Comparison of ENCODE assay signal across 8 mouse cellular contexts in genomic region chr12:84188881-84189444, GRCm38 (mm10). TPM values are rescaled to one million over a fixed set of nuclear protein-coding genes. Genes with fewer than 3 reads are reported as not detected.
A peak's percentile ranks its signal among the peaks of the same experiment; 100 is the strongest.
DNase-seq lines count a peak whose midpoint lies in the region; ATAC-seq and TF ChIP-seq lines count a peak whose summit lies in the region.

No protein-coding gene starts in this region.

- H3K27ac ChIP-seq in lung, embryonic 15.5 days = peak overlapping the region; percentile 82; the same call in 1 of the 2 replicates
- peak overlapping the region; percentile 8; the same call in 1 of the 2 replicates for H3K27ac ChIP-seq in liver, embryonic 16.5 days (ENCODE audit: low read length)

- TF ChIP-seq POLR2A in brain, embryonic 14.5 days (IDR thresholded peaks at IDR 0.05; ENCODE audit: borderline replicate concordance, extremely low read depth, insufficient read depth, insufficient read length, poor library complexity, severe bottlenecking) = no peak

- peak overlapping the region; percentile 21 for H3K4me2 ChIP-seq in lung, embryonic 15.5 days
- H3K4me2 ChIP-seq in liver, embryonic 16.5 days (ENCODE audit: low read depth, low read length) = 0 out of 2 replicates have a peak overlapping the region, but pooled peaks have one; percentile 0

- DNase-seq in heart, adult 11 months = peak; percentile 92
- DNase-seq in heart, postnatal 4 days = no peak
- no peak for DNase-seq in lung, postnatal 25 days (ENCODE audit: low spot score)
- peak; percentile 40 for DNase-seq in brain, embryonic 14.5 days (ENCODE audit: low read depth)
- DNase-seq in adrenal gland, adult 2 months = no peak
- DNase-seq in spleen, adult 12 weeks (ENCODE audit: low spot score) = no peak

- WGBS in lung, embryonic 15.5 days = 47% methylated on average over 13 of the region's 14 CpGs
- WGBS in liver, embryonic 16.5 days (ENCODE audit: insufficient replicate concordance) = 63% methylated on average over 14 of the region's 14 CpGs

- peaks cover 79% of the 10 kb centered on the region for H3K4me1 ChIP-seq in lung, embryonic 15.5 days
- peaks cover 57% of the 10 kb centered on the region for H3K4me1 ChIP-seq in liver, embryonic 16.5 days (ENCODE audit: control insufficient read depth, low read depth, low read length)

- H3K27me3 ChIP-seq in lung, embryonic 15.5 days = no peaks in the 10 kb centered on the region
- H3K27me3 ChIP-seq in liver, embryonic 16.5 days (ENCODE audit: control insufficient read depth, insufficient read depth, low read depth, low read length) = no peaks in the 10 kb centered on the region

- no peaks in the 10 kb centered on the region for H3K9me3 ChIP-seq in lung, embryonic 15.5 days
- H3K9me3 ChIP-seq in liver, embryonic 16.5 days (replicated peaks; ENCODE audit: control insufficient read depth, low read length) = no peaks in the 10 kb centered on the region

- H3K4me3 ChIP-seq in lung, embryonic 15.5 days = no peak overlapping the region
- no peak overlapping the region for H3K4me3 ChIP-seq in liver, embryonic 16.5 days (ENCODE audit: low read depth, low read length)

- no peak overlapping the region for H3K9ac ChIP-seq in lung, embryonic 15.5 days
- H3K9ac ChIP-seq in liver, embryonic 16.5 days (ENCODE audit: low read depth, low read length) = peak overlapping the region; percentile 15; the same call in 1 of the 2 replicates

- TF ChIP-seq CTCF in brain, embryonic 14.5 days (IDR thresholded peaks at IDR 0.05; ENCODE audit: borderline replicate concordance, extremely low read depth, insufficient read depth, insufficient read length) = no peak

- H3K36me3 ChIP-seq in lung, embryonic 15.5 days = no peaks in the 10 kb centered on the region
- peaks cover 17% of the 10 kb centered on the region for H3K36me3 ChIP-seq in liver, embryonic 16.5 days (ENCODE audit: control insufficient read depth, insufficient read depth)

- ATAC-seq in lung, embryonic 15.5 days (ENCODE audit: borderline replicate concordance, extremely low read depth, low FRiP score, low TSS enrichment) = no peak
- no peak for ATAC-seq in liver, embryonic 16.5 days (ENCODE audit: low read depth)

RNA-seq across cellular contexts. Expression of gene Elmsan1, which starts 29.7 kb away (rescaled TPM):
- total RNA-seq in heart, postnatal 4 days (2021) = 10 to 100 TPM; 18.5 to 18.6 TPM
- polyA plus RNA-seq in lung, embryonic 15.5 days (2015; fragmentation: Nextera tagmentation; extraction: Ambion mirVana) = 11.7 and 12.5 TPM in 2 replicates
- polyA plus RNA-seq in brain, embryonic 14.5 days (2012; rRNA removed) = 6.8 and 7.9 TPM in 2 replicates
- polyA plus RNA-seq in liver, embryonic 16.5 days (2015; fragmentation: Nextera tagmentation; extraction: Ambion mirVana) = 6.9 and 7.8 TPM in 2 replicates
- total RNA-seq in adrenal gland, adult 2 months (2021) = 10 to 100 TPM; 17.0 to 22.7 TPM
- 14.4 and 20.4 TPM in 2 replicates for polyA plus RNA-seq in adrenal gland, adult 2 months (2012; rRNA removed)

RNA-seq across cellular contexts. Expression of gene Pnma1, which starts 40.7 kb away (rescaled TPM):
- under 1 TPM; 0.54 to 0.62 TPM for total RNA-seq in heart, postnatal 4 days (2021)
- 1.8 TPM in 2 replicates for polyA plus RNA-seq in lung, embryonic 15.5 days (2015; fragmentation: Nextera tagmentation; extraction: Ambion mirVana)
- 3.2 TPM in 2 replicates for polyA plus RNA-seq in brain, embryonic 14.5 days (2012; rRNA removed)
- 0.12 and 0.14 TPM in 2 replicates for polyA plus RNA-seq in liver, embryonic 16.5 days (2015; fragmentation: Nextera tagmentation; extraction: Ambion mirVana)
- total RNA-seq in adrenal gland, adult 2 months (2021) = under 1 TPM; 0.28 to 0.43 TPM
- polyA plus RNA-seq in adrenal gland, adult 2 months (2012; rRNA removed) = 0.15 TPM in 1 of 2 replicates, not detected in the other

Comparison
In these comparisons a context has a peak if more than half of its experiments do, and no peak if none do; other contexts are left out.
1. DNase-seq: peak in heart, adult 11 months (single experiment) and brain, embryonic 14.5 days (single experiment); none in heart, postnatal 4 days (single experiment), lung, postnatal 25 days (single experiment), adrenal gland, adult 2 months (single experiment) and spleen, adult 12 weeks (single experiment).